Mouse (Mus musculus) CH12.LX (cell line): ENCODE results near the gene Nrbf2.

ENCODE experiments used
- CTCF ChIP-seq, 2 experiments: IDR thresholded peaks in 1 of 2; conservative IDR thresholded peaks in 1 of 2; 2 replicates each; pipeline ENCODE4 v1.5.1; 2011 to 2012; ENCODE audit warnings: low read depth in 2 of 2, low read length in 2 of 2, improper control_type of control experiment in 1 of 2, inconsistent platforms in 1 of 2, mild to moderate bottlenecking in 1 of 2, moderate library complexity in 1 of 2
- E2F4 ChIP-seq: IDR thresholded peaks from 2 replicates; pipeline ENCODE4 v1.6.1; 2011; ENCODE audit warnings: low read depth, low read length, improper control_type of control experiment; ENCODE audit not compliant: insufficient replicate concordance
- JUND ChIP-seq: conservative IDR thresholded peaks from 2 replicates; pipeline ENCODE4 v1.6.1; 2011; ENCODE audit warnings: low read depth, low read length, improper control_type of control experiment
- POLR2A ChIP-seq: IDR thresholded peaks from 2 replicates; pipeline ENCODE4 v1.6.1; 2011; ENCODE audit warnings: low read depth, mild to moderate bottlenecking, improper control_type of control experiment, low read length
- POLR2AphosphoS2 ChIP-seq: IDR thresholded peaks from 2 replicates; pipeline ENCODE4 v1.6.1; 2011; ENCODE audit warnings: low read depth, low read length, improper control_type of control experiment
- RAD21 ChIP-seq: IDR thresholded peaks from 2 replicates; pipeline ENCODE4 v1.6.1; 2011; ENCODE audit warnings: low read depth, mild to moderate bottlenecking, low read length, improper control_type of control experiment, moderate library complexity
- UBTF ChIP-seq: IDR thresholded peaks from 2 replicates; pipeline ENCODE4 v1.6.1; 2012; ENCODE audit warnings: low read depth, mild to moderate bottlenecking, inconsistent platforms, low read length, improper control_type of control experiment, moderate library complexity
- ZKSCAN1 ChIP-seq: IDR thresholded peaks from 2 replicates; pipeline ENCODE4 v1.6.1; 2012; ENCODE audit warnings: low read depth, inconsistent platforms, low read length, improper control_type of control experiment, borderline replicate concordance

DNA sequence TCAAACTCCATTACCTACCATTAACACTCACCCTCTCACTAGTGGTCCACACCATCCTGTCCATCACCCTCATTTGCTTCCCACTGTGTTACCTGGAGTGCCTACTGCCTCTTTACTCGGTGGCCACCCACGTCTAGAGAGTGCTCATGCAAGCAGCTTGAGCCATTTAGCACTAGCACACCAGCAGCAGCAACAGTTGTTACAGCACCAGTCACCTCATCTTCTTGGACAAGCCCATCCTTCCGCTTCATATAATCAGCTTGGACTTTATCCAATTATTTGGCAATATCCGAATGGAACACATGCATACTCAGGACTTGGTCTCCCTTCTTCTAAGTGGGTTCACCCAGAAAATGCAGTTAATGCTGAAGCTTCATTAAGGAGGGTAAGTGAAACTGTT lies 64.9 kb downstream of the Nrbf2 start:
- TF ChIP-seq E2F4: no peak
- TF ChIP-seq JUND: no peak
- no peak for TF ChIP-seq POLR2AphosphoS2
- no peak for TF ChIP-seq POLR2A
- no peak for TF ChIP-seq RAD21
- no peak for TF ChIP-seq UBTF
- no peak for TF ChIP-seq CTCF (conservative IDR thresholded peaks at IDR 0.05 in 1 of 2, IDR thresholded peaks at IDR 0.05 in 1 of 2; ENCODE audit: low read depth in 2 of 2, low read length in 2 of 2)
- TF ChIP-seq ZKSCAN1: no peak
